Mouse (Mus musculus): ENCODE measurements around the gene Adh6a.
"Not testable (repeated sequence)": the region's sequence is repeated elsewhere in the genome, so short reads cannot be mapped to it uniquely, and the experiment has no call there.

Adh6a gene

GRCm38 (mm10) chr3:138325466-138325865 lies 12.4 kb downstream of the Adh6a start:
- DNase-seq = no peak

DNA sequence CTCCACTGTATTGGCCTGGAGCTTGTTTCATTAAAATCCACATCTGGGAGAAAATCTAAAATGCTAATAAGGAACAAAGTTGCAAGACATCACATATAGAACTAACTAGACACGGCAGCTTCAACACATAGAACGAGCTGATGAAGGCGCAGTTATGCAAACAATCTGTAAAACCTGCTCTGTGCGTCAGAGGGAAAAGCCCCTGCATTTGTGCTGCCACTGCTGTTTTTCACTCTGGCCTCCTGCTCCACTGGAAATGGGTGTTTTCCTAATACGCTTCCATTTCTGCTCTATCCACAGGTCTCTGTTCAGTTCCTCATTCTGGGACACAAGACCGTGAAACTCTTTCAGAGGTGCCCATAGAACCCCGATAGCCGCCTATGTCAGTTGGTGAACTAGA lies 20.8 kb downstream of the Adh6a start:
- DNase-seq = no peak

DNA sequence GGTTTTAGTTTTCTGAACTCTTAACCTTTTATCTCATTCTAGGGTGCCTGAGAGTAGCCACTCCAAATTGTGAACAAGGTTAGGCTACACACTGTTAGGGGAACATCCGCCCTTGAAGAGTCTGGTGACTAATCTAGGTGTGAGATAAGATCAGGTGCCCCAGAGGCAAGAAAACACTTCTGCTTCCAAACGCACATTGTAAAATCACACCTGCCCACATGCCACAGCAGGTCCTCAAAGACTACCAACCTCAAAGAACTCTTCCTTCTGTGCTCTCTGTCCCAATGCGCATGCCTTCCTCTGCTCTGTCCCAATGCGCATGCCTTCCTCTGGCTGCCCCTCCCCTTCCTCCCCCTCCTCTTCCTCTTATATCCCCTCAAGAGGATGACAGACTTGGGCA lies 21.2 kb downstream of the Adh6a start:
- DNase-seq = no peak

DNA sequence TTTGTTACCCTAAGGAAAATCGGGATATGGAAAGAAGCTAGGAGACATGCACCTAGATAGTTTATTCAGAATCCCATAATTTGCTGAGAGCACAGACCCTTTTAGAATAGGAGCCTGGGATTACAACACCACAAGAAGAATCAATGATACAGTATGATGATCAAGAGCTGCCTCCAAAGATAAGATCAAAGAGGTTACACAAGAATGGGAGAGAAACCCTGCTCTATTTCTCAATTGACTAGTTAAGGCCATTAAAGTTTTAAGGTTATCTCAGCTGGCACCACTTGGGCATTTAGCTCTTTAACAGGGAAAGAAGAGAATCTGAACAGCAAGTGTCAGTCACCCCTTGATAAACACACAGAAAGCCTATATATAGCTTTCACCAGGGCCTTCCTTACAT lies 22.5 kb downstream of the Adh6a start:
- DNase-seq = no peak

DNA sequence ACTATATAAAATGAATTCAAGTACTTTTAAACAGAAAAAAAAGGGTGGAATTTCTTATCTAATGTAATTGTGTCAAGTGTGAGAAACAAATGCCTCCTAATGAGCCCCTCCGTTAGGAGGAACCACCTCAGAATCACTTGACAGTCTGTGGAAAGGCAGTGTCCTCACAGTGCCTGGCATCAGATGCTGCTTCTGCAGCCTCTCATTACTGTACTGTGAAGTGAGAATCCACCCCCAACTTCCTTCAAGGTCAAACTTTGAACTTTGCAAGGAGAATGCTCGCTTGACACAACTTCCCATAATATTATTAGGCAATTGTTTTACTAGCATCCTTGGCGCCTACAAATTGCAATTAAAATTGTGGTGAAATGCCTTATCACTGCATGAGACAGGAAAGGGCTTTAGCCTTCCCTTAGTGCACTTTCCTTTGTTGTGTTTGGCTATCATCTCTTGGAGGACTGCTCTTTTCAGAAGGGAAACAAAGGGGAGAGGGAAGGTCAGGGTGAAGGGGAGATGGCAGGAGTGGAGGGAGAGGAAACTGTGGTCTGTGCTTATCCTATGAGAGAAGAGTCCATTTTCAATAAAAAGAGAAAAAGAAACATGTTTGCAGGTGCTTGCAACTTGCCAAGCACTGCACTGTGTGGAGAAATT lies 23.1 kb downstream of the Adh6a start:
- no peak for DNase-seq

DNA sequence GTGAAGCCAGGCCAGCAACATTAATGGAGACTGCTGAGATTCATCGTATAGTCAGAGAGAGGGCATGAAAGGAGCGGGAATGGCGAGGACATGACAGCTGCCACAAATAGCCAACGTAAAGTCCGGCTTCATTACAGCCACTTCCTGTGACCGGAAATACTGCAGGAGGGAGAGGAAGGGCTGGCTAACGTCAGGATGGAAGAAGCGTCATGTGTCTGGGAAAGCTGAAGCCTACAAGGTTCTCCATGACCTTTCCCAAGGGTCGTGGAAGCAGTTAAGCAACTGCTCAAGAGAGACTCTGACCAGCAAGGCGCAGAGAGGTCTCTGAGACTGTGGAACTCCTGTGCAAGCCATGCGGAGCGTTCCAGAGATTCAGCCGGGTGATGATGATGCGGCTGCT lies 28.4 kb downstream of the Adh6a start, which contains the start of gene Adh6b:
TSS of gene Adh6b (plus strand) at position 305 of the 400 bp plus-strand sequence.
- no peak for DNase-seq

GRCm38 (mm10) chr3:138347041-138347440 lies 34.0 kb downstream of the Adh6a start:
- no peak for DNase-seq

- no peak for DNase-seq
These were observed 39.1 kb downstream of the Adh6a start for GRCm38 (mm10) chr3:138352012-138352809.

DNA sequence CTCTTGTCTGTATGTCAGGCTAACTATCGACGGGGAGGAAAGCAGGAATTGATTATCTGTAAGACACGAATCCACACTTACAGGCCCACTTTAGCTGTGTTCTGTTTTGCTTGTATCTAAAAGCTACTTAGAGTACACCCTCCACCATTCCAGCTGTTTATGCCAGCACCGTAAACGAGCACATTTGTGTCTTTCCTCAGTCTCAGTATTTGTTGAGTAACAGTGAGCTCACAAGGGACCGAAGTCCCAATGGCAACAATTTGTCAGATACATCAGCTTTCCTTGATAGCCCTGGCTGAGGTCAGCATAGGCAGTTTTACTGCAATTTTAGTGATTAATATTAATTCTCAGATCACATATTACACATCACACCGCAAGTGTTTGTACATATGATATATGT lies 45.8 kb downstream of the Adh6a start:
- DNase-seq = no peak

- no peak for DNase-seq
These were observed 47.6 kb downstream of the Adh6a start for GRCm38 (mm10) chr3:138360721-138361120.

DNA sequence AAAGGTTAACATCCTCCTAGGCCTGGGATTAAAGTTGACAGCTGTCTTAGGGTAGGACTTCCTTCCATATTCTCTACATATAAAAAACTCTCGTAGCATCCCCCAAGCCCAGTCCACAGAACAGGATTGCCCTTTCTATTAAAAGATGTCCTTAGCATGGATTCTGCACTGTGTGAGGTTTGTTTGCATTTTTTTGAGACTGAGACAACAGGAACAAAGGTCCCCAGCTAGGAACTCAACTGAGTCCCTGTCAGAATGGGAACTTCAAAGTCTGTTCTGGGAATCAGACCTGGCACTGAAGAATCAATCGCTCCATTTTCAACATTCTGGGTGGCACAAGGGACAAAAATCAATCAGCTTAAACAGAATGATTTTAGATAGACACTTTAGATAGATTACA lies 49.8 kb downstream of the Adh6a start:
- no peak for DNase-seq

GRCm38 (mm10) chr3:138366181-138366580 lies 53.1 kb downstream of the Adh6a start:
- DNase-seq = no peak

- DNase-seq = no peak
These were observed 56.5 kb downstream of the Adh6a start for GRCm38 (mm10) chr3:138369546-138369945.

DNA sequence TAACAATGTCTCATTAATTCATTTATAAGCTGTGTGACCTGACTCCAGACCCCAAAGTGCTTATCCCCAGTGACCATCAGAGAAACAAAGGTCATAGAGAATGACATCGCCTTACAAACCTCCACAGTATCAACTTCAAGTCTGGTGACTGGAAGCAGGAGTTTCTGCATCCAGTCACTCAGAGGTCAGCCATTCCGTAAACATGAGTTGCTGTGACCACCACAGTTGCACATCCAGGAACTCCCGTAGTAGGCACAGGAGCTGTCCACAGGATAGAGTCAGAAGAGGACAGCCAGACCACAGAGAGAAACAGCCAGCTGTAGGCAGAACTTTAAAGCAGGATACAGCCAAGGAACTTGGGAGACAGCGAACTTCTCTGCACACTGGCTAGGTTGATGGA lies 57.2 kb downstream of the Adh6a start:
- DNase-seq = not testable (repeated sequence)

- no peak for DNase-seq
These were observed 60.8 kb downstream of the Adh6a start for GRCm38 (mm10) chr3:138373920-138374319.

DNA sequence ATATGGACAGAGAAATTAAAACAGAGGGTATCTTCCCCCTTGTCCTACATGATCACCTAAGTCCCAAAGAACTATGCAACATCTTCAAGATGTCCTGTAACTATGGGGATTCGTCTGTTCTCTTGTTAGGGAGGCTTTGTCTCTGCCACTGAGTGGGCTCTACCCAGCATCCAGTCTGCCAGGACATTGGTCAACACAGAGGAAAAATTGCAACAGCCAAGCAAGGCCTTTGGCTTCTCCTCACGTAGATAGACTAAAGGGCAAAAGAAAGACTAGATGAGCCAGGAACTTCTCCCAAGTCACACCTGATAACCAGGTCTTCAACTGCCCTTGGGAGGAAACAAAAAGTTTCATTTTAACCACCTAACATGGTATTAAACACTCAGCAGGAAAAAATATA lies 62.1 kb downstream of the Adh6a start:
- DNase-seq = no peak
